Mouse (Mus musculus): ENCODE results near the gene Mpv17l. TPM values are rescaled to one million over a fixed set of nuclear protein-coding genes. Genes with fewer than 3 reads are reported as not detected.

Gene Mpv17l
- polyA plus RNA-seq, 1 experiment from 2014 or later: 5.2 TPM

- Histone ChIP-seq H3K36me3 (ENCODE audit: control insufficient read depth, insufficient read depth) (no peaks in the 10 kb centered on the region), H3K9me3 (ENCODE audit: control insufficient read depth) (no peaks in the 10 kb centered on the region), H3K4me3 (ENCODE audit: low read depth, low read length) (no peak overlapping the region), H3K4me2 (replicated peaks; ENCODE audit: low read depth) (no peak overlapping the region), H3K9ac (ENCODE audit: low read depth, low read length) (no peak overlapping the region), H3K27me3 (replicated peaks; ENCODE audit: control insufficient read depth, insufficient read depth, low read length) (no peaks in the 10 kb centered on the region), H3K27ac (ENCODE audit: low read depth, low read length) (no peak overlapping the region), H3K4me1 (replicated peaks; ENCODE audit: control insufficient read depth, insufficient read depth, low read length) (peaks cover 2% of the 10 kb centered on the region; the same call in 1 of the 2 replicates)
- 71% methylated on average over 3 of the region's 3 CpGs for WGBS
- TF ChIP-seq CTCF (IDR thresholded peaks at IDR 0.05; ENCODE audit: low read depth): no peak
- ATAC-seq: no peak
Measured at GRCm38 (mm10) chr16:13896357-13896756, 6.6 kb upstream of the Mpv17l start.

DNA sequence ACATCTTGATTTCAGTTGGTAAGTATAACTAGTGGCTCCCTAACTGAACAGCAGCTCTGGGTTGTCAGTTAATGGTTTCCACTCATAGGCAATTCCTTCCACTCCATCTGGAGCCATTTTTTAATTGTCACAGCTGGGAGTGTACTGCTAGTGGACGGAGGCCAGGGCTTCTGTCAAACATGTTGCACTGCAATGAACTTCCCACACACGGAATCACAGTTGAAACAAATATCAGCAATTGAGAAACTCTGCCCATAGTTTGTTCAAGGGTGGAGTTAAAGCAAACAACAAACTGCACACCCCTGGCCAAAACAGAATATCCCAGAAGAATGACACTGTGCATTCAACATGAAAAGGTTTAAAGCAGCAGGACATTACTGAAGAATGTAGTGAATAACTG, 4.0 kb upstream of the Mpv17l start:
- no peak for TF ChIP-seq CTCF (IDR thresholded peaks at IDR 0.05; ENCODE audit: low read depth)
- Histone ChIP-seq H3K27me3 (replicated peaks; ENCODE audit: control insufficient read depth, insufficient read depth, low read length) (no peaks in the 10 kb centered on the region), H3K4me3 (ENCODE audit: low read depth, low read length) (no peak overlapping the region), H3K9me3 (ENCODE audit: control insufficient read depth) (no peaks in the 10 kb centered on the region), H3K4me1 (replicated peaks; ENCODE audit: control insufficient read depth, insufficient read depth, low read length) (peaks cover 9% of the 10 kb centered on the region; the same call in 1 of the 2 replicates), H3K4me2 (replicated peaks; ENCODE audit: low read depth) (no peak overlapping the region), H3K27ac (ENCODE audit: low read depth, low read length) (no peak overlapping the region), H3K9ac (ENCODE audit: low read depth, low read length) (no peak overlapping the region), H3K36me3 (ENCODE audit: control insufficient read depth, insufficient read depth) (no peaks in the 10 kb centered on the region)
- no peak for ATAC-seq
- 23% methylated on average over 2 of the region's 2 CpGs for WGBS

DNA sequence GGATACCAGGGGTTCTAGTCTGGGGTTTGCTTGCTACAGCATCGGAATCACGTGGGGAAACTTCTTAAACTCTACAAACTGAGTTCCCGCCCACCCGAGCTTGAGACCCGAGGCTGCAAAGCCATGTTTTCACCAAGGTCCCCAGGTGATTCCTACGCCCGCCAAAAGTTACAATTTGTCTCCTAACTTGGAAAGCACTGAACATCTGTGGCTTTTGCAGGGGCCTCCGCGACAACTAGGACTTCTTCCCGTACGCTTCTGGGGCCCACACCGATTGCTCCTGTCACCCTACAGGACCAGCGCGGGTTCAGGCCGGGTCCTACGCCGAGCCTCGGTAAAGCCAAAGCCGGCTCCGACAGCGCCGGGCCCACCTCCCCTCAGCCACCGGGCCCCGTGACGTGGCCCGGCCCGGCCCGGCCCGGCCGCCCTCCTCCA, 547 bp upstream of the Mpv17l start:
- H3K4me1 ChIP-seq (replicated peaks; ENCODE audit: control insufficient read depth, insufficient read depth, low read length): peaks cover 9% of the 10 kb centered on the region; the same call in 1 of the 2 replicates
- H3K27me3 ChIP-seq (replicated peaks; ENCODE audit: control insufficient read depth, insufficient read depth, low read length): no peaks in the 10 kb centered on the region
- no peak for TF ChIP-seq CTCF (IDR thresholded peaks at IDR 0.05; ENCODE audit: low read depth)
- H3K27ac ChIP-seq (ENCODE audit: low read depth, low read length): peak overlapping the region; percentile 80
- H3K4me3 ChIP-seq (ENCODE audit: low read depth, low read length): peak overlapping the region; percentile 94
- H3K36me3 ChIP-seq (ENCODE audit: control insufficient read depth, insufficient read depth): no peaks in the 10 kb centered on the region
- peak overlapping the region; percentile 63 for H3K4me2 ChIP-seq (replicated peaks; ENCODE audit: low read depth)
- no peaks in the 10 kb centered on the region for H3K9me3 ChIP-seq (ENCODE audit: control insufficient read depth)
- under 1% methylated on average over 29 of the region's 30 CpGs for WGBS
- no peak for ATAC-seq
- H3K9ac ChIP-seq (ENCODE audit: low read depth, low read length): peak overlapping the region; percentile 91

DNA sequence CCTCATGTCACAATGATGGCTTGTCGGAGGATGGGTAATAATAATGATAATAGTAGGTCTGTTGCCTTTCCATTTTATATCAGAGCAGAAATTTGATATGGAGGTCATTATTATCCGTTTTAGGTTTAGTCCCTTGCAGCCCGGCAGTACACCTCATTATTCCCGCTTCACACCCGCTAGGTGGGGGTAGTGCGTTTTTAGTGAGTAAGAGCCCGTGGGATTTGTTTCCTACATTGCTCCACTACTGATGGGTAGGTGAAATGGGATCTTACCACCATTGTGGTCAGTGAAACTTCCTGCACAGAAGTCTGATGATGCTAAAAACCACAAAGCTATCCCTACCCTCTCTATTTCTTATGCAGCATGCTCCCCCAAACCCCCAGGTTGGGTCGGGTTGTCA, 527 bp downstream of the Mpv17l start:
- H3K27ac ChIP-seq (ENCODE audit: low read depth, low read length): peak overlapping the region; percentile 80
- H3K27me3 ChIP-seq (replicated peaks; ENCODE audit: control insufficient read depth, insufficient read depth, low read length): no peaks in the 10 kb centered on the region
- H3K4me1 ChIP-seq (replicated peaks; ENCODE audit: control insufficient read depth, insufficient read depth, low read length): peaks cover 9% of the 10 kb centered on the region; the same call in 1 of the 2 replicates
- peak overlapping the region; percentile 91; the same call in 1 of the 2 replicates for H3K9ac ChIP-seq (ENCODE audit: low read depth, low read length)
- no peaks in the 10 kb centered on the region for H3K9me3 ChIP-seq (ENCODE audit: control insufficient read depth)
- H3K36me3 ChIP-seq (ENCODE audit: control insufficient read depth, insufficient read depth): no peaks in the 10 kb centered on the region
- 6% methylated on average over 8 of the region's 8 CpGs for WGBS
- peak; percentile 80 for TF ChIP-seq CTCF (IDR thresholded peaks at IDR 0.05; ENCODE audit: low read depth)
- peak overlapping the region; percentile 63 for H3K4me2 ChIP-seq (replicated peaks; ENCODE audit: low read depth)
- peak; percentile 65 for ATAC-seq
- peak overlapping the region; percentile 94 for H3K4me3 ChIP-seq (ENCODE audit: low read depth, low read length)

DNA sequence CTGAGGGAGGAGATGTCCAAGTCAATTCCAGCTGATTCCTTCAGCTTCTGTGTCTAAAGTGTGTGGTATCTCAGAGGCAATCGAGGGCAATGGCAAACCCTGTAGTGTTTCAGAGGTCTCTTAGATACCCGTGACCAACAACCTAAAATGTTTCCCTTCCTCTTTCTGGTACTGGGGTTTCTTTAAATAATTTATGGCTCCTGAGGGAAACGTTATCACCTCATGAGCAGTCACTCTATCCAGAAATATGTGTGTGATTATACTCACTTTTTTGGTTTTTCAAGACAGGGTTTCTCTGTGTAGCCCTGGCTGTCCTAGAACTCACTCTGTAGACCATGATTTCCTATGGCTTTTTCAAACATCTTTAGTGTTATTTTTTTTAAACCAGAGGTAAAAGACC, 4.3 kb downstream of the Mpv17l start:
- ATAC-seq: no peak
- H3K4me3 ChIP-seq (ENCODE audit: low read depth, low read length): no peak overlapping the region
- H3K36me3 ChIP-seq (ENCODE audit: control insufficient read depth, insufficient read depth): no peaks in the 10 kb centered on the region
- no peak overlapping the region for H3K9ac ChIP-seq (ENCODE audit: low read depth, low read length)
- H3K4me2 ChIP-seq (replicated peaks; ENCODE audit: low read depth): no peak overlapping the region
- H3K27me3 ChIP-seq (replicated peaks; ENCODE audit: control insufficient read depth, insufficient read depth, low read length): no peaks in the 10 kb centered on the region
- H3K27ac ChIP-seq (ENCODE audit: low read depth, low read length): no peak overlapping the region
- 79% methylated on average over 3 of the region's 3 CpGs for WGBS
- no peak for TF ChIP-seq CTCF (IDR thresholded peaks at IDR 0.05; ENCODE audit: low read depth)
- H3K9me3 ChIP-seq (ENCODE audit: control insufficient read depth): no peaks in the 10 kb centered on the region
- H3K4me1 ChIP-seq (replicated peaks; ENCODE audit: control insufficient read depth, insufficient read depth, low read length): peaks cover 3% of the 10 kb centered on the region; the same call in 1 of the 2 replicates

DNA sequence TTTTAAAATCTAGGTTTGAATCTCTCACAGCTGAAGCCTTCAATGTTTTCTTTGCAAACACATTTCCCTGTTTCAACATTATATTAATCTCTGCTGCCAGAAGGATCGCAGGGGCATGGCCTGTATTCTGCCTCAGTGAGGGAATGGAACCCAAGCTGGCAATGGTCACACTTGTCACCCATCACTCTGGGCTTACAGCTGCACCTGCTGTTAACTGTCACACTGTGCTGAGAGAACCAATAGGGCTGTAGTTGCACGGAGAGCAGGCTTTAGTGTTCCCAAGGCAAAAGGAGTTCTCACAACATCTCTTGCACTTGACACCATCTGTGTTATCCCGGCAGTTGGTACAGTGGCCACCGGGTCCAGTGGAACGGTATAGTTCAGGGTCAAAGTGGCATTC, 17.1 kb downstream of the Mpv17l start:
- Histone ChIP-seq H3K9me3 (ENCODE audit: control insufficient read depth) (no peaks in the 10 kb centered on the region), H3K9ac (ENCODE audit: low read depth, low read length) (no peak overlapping the region), H3K27ac (ENCODE audit: low read depth, low read length) (no peak overlapping the region), H3K27me3 (replicated peaks; ENCODE audit: control insufficient read depth, insufficient read depth, low read length) (no peaks in the 10 kb centered on the region), H3K4me3 (ENCODE audit: low read depth, low read length) (no peak overlapping the region), H3K4me1 (replicated peaks; ENCODE audit: control insufficient read depth, insufficient read depth, low read length) (no peaks in the 10 kb centered on the region), H3K4me2 (replicated peaks; ENCODE audit: low read depth) (no peak overlapping the region), H3K36me3 (ENCODE audit: control insufficient read depth, insufficient read depth) (no peaks in the 10 kb centered on the region)
- WGBS: 92% methylated on average over 5 of the region's 5 CpGs
- no peak for ATAC-seq
- no peak for TF ChIP-seq CTCF (IDR thresholded peaks at IDR 0.05; ENCODE audit: low read depth)

- 90% methylated on average over 6 of the region's 6 CpGs for WGBS
- Histone ChIP-seq H3K27ac (ENCODE audit: low read depth, low read length) (no peak overlapping the region), H3K4me1 (replicated peaks; ENCODE audit: control insufficient read depth, insufficient read depth, low read length) (no peaks in the 10 kb centered on the region), H3K4me2 (replicated peaks; ENCODE audit: low read depth) (no peak overlapping the region), H3K9me3 (ENCODE audit: control insufficient read depth) (no peaks in the 10 kb centered on the region), H3K27me3 (replicated peaks; ENCODE audit: control insufficient read depth, insufficient read depth, low read length) (no peaks in the 10 kb centered on the region), H3K9ac (ENCODE audit: low read depth, low read length) (no peak overlapping the region), H3K4me3 (ENCODE audit: low read depth, low read length) (no peak overlapping the region), H3K36me3 (ENCODE audit: control insufficient read depth, insufficient read depth) (no peaks in the 10 kb centered on the region)
- no peak for ATAC-seq
- peak; percentile 64 for TF ChIP-seq CTCF (IDR thresholded peaks at IDR 0.05; ENCODE audit: low read depth)
Measured at GRCm38 (mm10) chr16:13921063-13921462, 18.1 kb downstream of the Mpv17l start.
